Mouse (Mus musculus) stomach, postnatal 0 days (tissue): ENCODE measurements at regions not wholly inside any gene's neighbourhood (a gene's known extent, or its start where the extent isn't known, plus 50 kb on each side); places are given as distances from the start of the nearest gene placed in this dataset.

Experiments
- CTCF ChIP-seq: IDR thresholded peaks from 2 replicates; pipeline ENCODE4 v1.5.1; 2016; ENCODE audit warnings: antibody characterized with exemption, low read depth, mild to moderate bottlenecking, moderate library complexity
- EP300 ChIP-seq: optimal IDR thresholded peaks from 2 replicates; pipeline ENCODE3; 2016; ENCODE audit warnings: antibody characterized with exemption

GRCm38 (mm10) chr11:113143839-113144627 lies 362.0 kb downstream of the Sox9 start:
- TF ChIP-seq CTCF (no peak), EP300 (no peak)
